Mouse (Mus musculus): ENCODE results near the gene Fgfrl1.

The Fgfrl1 gene

DNA sequence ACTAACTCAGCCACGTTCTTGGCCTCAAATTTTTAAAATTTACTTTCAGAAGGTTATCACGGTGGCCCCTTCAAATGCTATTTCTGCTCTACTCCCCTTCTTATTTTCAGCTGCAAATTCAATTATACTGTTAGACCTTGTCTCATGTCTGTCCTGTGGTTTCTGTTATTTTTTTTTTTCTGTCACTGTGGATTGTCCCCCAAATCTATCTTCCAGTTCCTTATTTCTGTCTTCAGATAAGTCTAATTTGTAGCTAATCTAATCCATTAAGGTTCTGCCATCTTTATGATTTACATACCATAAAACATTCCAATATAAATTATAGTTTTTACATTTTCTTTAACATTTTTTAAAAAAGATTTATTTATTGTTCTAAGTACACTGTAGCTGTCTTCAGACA, 24.8 kb upstream of the Fgfrl1 start:
- no peak for DNase-seq (ENCODE audit: low read depth, low spot score)

DNA sequence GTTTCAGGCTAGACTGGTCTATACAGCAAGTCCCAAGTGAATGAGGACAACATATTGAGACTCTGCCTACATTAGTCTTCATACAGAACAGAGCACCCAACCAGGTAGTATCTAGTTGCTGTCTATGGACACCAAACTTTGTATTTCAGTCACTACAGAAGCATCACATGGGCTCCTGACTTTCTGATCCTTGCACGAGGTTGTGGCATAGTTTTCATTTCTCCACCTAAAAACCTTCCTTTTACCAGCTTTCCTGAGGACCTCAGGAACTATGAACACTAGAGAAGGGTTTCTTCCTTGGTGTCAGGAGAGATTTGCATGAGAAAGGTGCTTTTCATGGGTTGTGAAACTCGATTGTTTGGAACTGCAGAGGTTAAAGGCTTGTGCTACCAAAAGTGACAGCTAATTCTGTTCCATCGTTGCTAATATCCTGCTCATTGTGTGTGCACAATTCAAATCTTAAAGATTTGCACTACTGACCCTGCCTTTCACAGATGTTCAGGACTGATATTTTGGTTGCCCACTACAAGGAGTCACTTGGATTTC, 23.7 kb upstream of the Fgfrl1 start:
- DNase-seq (ENCODE audit: low read depth, low spot score), result no peak

DNA sequence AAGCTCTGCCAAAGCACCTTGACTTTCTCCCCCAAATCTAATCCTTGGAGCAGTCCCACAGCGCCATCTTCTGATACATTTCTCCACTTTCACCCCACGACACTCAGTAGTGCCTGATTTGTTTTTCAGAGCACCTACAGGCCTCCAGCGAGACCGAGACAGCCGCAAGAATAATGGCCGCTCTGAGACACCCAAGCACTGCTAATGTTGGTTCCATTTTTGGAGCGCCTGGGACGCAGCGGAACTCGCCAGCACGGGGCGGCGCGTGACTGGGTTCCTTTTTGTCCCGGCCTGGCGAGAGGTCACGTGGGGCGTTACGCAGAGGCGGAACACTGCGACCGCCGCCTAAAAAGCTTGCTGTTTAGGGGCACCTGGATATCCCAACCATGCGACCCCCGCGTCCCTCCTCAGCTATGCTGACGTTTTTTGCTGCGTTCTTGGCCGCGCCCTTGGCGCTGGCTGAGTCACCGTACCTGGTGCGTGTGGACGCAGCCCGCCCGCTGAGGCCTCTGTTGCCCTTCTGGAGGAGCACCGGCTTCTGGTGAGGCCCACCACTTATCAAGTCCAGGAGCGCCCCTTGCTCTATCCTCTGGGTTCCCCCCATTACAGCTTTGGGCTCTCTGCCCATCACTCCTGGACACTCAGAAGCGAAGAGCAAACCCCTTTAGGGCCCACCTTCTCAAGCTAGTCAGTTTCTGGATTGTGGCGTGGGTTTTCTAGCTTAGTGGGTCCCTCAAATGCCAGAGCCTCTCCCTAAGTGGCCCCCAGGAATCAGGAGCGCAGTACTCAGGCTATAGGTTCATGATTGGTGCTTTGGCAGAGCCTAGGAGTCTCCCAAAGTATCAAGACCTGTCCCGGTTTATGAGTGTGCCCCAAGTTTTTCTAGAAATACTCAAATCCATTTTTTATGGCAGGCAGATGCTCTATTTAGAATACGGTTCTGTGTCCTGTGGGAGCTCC, 22.9 kb upstream of the Fgfrl1 start, which contains the start of gene Dgkq:
Gene Dgkq (minus strand): TSS at position 696 of the 960 bp plus-strand sequence.
- DNase-seq (ENCODE audit: low read depth, low spot score), result peak; percentile 51

DNA sequence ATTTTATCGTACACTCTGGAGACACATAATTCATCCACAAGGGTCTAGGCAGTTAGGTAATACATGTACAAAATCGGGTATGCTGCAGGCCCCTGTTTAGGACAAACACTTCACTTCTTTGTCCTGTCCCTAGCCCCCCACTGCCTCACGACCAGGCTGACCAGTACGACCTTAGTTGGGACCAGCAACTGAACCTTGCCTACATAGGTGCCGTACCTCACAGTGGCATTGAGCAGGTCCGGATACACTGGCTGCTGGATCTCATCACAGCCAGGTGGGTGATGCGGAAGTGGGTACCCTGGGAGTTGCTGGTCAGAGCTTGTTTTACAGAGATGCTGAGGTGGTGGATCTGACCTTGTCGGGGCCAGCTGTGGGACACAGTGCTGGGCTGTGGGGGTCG, 22.2 kb upstream of the Fgfrl1 start:
- DNase-seq (ENCODE audit: low read depth, low spot score), result no peak

DNA sequence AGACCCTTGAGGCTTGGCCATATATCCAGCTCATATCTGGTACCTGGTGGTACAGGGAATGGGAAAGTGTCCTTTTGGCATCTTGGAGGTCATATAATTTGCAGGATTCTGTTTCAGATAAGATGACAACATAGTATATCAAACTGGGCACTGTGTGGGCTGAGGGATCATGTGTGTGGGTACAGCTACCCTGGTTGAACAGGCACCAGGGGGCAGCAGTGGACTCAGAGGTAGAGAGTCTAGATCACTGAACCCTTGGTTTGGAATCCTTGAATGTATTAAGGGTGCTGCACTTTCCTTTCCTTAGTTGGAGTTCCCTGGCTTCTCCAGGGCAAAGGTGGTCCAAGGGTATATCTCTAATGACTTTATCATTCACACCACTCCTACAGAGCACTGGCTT, 21.4 kb upstream of the Fgfrl1 start:
- DNase-seq (ENCODE audit: low read depth, low spot score), result no peak

DNA sequence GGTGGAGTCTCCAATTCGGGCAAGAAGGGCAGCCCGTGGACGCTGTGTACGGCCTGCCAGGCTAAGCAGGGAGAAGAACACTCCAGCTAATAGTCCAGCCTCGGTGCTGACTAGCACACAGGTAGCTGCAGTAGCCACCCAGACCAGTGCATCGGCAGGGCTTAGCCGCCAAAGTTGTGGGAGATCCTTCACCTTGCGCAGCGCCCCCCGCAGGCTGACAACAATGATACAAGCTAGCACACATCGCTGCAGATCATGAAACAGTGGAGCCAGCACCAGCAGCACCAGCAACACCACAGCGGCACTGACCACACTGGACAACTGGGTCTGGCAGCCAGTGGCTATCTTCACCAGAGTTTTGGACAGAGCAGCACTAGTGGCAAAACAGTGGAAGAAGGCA, 20.4 kb upstream of the Fgfrl1 start:
- DNase-seq (ENCODE audit: low read depth, low spot score), result no peak

DNA sequence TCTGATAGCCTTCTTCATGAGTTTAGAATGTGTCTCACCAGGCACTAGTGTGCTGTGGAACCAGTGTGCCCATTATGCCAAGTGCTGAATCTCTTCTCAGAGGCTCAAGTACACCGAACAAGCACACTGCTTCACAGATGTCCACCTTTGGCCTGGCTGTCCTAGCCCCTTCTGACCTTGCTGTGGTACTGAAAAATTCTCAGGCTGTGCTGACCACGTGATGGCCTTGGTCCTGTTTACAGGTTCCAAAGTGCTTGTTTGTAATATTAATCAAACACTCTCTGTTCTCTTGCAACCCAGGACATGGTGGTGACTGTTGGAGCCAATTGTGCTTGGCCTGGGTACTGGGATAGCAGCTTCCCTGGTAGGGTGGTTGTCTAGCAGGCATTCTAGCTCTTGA, 17.6 kb upstream of the Fgfrl1 start:
- DNase-seq (ENCODE audit: low read depth, low spot score), result no peak

DNA sequence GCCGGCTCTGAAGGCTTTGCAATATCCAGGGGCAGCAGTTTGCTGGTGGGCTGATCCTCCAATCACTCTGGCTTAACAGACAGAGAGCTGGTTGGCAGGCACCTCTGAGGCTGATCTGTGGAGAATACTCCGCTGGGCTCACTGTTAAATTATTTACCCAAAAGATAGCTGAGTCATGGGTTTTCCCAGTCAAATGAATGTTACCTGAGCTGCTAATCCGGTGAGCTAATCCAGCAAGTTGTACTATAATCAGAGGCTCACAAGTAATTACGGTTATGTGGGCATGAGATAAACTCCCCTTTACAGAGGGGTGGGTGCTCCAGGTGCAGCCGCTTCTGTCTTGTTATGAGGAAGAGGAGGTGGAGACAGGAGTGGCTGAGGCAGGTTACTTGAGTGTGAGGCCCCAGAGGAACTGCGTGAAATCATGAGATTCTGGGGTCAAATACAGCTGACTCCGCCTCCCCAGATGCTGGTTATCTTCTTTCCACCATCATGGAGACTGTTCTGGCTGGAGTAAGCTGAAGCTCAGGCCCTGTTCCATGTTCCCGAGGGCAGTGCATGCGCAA, 16.8 kb upstream of the Fgfrl1 start, which contains the start of gene Slc26a1:
Gene Slc26a1 (minus strand): TSS at position 319 of the 566 bp plus-strand sequence.
- DNase-seq (ENCODE audit: low read depth, low spot score), result no peak

DNA sequence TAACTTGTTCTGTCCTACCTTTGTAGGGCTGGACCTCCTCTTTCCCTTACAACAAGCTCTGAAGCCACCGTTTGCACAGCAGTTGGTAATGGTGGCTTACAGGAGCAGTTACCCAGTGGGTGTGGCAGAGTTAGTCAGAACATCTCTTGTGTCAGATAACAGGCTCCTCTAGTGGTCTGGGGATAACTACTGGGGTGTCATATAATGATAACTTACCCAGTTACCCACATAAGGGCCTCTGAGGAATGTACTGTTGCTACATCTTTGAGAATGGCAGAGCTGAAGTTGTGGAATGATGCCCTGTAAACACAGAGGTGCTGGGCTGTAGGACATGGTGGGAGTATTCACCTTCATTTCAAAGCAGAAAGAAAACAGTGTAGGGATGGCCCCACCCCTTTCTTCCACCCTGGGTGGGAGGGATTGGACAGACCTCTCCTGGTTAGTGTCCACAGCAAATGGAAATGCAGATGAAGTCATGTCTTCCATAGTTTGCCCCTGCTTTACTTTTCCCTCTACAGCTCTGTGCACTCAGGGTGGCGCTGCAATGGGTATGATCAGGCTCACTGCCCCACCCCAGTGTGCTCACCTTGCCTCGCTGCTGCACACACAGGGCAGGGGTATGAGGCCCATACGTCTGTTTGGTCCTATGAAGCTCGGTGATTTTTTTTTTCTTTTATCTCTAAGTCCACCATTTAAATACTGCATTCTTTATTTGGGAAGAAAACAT, 15.2 kb upstream of the Fgfrl1 start:
- no peak for DNase-seq (ENCODE audit: low read depth, low spot score)

DNA sequence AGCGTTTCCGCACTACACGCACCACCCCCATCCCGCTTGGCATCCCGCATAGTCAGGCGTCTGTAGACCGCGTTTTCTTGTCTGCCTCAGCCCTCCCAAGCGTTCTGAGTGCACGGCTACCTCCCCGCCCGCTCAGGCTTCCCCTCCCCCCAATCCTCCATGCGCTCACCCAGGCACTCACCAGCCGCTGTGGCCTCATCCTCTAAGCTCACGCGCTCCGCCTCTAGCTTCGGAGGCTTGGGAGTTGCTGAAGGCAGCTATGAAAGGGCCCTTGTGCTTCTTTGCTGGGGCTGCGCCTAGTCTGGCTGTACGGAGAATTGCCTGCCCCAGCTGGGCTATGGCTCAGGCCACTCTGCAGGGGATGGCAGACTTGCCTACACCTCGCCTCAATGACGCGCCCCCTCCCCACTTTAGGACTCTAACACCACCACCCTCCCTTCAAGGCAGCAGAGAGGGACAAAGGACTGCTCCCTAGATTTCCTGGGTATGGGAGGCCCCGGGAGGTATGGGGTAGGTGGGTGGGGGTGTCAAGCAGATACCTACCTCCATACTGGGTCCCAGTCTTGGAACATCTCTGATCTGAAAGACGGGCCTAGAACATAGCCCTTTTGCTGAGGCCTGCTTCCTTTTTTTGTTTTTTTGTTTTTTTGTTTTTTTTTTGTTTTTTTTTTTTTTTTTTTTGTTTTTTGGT, 14.4 kb upstream of the Fgfrl1 start:
- no peak for DNase-seq (ENCODE audit: low read depth, low spot score)

DNA sequence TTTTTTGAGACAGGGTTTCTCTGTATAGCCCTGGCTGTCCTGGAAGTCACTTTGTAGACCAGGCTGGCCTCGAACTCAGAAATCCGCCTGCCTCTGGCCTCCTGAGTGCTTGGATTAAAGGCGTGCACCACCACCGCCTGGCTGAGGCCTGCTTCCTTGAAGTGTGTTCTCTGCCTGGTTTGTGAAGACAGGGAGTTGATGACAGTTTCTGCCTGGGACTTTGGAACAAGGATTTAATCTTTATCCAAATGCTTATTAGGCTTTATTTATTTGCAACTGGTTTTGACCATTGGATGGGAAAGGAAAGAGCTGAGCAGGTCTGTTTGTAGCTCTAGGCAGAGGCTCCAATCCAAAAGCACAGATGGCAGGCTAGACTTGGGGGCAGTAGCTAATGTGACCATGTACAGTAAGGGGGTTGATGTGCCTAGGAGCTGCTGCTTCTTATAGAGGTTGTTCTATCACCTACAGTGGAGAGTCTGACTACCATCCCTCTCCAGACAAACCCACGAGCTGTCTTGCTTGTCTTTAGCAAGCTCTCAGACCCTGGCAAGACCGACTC, 13.8 kb upstream of the Fgfrl1 start:
- no peak for DNase-seq (ENCODE audit: low read depth, low spot score)

DNA sequence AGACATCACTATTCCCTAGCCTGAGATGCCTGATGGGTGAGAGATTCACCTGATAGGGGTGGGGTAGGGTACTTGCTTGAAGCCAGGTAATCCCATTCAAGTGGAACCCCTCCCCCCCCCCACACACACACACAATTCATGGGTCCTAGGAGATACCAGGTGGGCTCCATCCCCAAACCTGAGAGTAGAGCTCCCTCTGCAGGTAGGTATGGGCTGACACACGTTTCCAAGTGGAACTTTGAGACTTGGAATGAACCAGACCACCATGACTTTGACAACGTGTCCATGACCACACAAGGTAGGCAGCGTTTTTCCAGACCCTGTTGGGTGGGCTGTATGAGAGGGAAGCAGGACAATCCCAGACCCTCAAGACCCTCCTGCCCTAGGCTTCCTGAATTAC, 12.3 kb upstream of the Fgfrl1 start:
- DNase-seq (ENCODE audit: low read depth, low spot score), result no peak

DNA sequence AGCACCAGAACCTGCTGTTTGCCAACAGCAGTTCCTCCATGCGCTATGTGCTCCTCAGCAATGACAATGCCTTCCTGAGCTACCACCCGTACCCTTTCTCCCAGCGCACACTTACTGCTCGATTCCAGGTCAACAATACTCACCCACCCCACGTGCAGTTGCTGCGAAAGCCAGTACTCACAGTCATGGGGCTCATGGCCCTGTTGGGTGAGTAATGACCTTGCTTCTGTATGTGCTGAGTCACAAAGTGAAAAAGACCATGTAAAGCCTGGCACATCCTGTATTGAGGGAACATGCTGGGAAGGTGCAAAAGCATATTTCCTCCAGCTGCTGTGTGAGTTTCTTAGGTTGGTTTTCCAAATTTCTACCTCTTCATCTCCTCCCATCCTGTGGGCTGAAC, 11.3 kb upstream of the Fgfrl1 start:
- DNase-seq (ENCODE audit: low read depth, low spot score), result no peak

DNA sequence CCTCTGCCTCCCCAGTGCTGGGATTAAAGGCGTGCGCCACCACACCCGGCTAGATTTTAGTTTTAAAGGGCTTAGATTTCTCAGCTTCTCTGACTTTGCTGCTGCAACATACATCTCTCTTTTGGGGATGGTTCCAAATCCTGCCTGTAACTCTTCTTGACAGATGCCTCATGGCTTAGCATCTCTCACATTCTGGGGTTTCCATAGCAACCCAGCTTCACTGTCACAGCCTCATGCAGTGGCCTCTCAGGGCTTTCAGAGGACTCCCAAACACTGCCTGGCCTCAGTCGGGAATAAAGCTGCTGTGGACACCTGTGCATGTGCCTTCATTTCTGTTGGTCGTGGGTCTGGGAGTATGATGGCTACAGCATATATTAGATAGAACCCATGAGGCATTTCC, 3.1 kb upstream of the Fgfrl1 start:
- no peak for DNase-seq (ENCODE audit: low read depth, low spot score)

DNA sequence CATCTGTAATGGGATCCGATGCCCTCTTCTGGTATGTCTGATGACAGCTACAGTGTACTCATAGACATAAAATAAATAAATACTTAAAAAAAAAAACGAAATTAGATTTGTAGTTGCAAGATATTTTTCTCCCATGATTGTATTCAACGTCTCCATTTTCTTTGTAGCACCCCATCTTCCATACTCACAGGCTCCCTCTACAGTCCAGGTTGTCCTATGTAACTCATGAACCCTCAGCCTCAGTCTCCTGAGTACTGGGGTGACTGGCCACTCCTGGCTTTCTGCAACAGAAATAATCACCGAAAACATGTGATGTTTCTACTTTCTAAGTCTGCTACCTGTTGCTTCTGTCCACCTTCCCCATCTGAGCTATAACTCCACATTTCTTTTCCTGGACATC, 1.0 kb upstream of the Fgfrl1 start:
- no peak for DNase-seq (ENCODE audit: low read depth, low spot score)

DNA sequence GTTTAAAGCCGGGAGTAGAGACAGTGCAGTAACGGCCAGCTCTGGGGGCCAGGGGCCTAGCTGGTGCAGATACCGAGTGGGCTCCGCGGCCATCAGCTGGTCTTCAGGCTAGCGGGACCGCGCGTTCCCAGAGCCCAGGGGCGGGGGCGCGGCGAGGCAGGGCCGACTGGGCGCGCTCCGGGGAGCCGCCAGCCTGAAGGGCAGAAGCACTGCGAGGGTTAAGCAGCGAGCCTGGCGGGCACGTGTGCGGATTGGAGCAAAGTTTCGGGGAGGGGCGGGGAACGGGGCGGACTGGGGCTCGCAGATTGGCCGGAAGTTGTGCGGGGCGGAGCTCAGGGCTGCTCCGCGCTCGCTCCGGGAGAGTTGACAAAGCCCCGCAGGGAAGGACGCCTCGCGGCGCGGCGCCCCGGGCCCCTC, 1.7 kb downstream of the Fgfrl1 start:
- peak; percentile 67 for DNase-seq (ENCODE audit: low read depth, low spot score)

DNA sequence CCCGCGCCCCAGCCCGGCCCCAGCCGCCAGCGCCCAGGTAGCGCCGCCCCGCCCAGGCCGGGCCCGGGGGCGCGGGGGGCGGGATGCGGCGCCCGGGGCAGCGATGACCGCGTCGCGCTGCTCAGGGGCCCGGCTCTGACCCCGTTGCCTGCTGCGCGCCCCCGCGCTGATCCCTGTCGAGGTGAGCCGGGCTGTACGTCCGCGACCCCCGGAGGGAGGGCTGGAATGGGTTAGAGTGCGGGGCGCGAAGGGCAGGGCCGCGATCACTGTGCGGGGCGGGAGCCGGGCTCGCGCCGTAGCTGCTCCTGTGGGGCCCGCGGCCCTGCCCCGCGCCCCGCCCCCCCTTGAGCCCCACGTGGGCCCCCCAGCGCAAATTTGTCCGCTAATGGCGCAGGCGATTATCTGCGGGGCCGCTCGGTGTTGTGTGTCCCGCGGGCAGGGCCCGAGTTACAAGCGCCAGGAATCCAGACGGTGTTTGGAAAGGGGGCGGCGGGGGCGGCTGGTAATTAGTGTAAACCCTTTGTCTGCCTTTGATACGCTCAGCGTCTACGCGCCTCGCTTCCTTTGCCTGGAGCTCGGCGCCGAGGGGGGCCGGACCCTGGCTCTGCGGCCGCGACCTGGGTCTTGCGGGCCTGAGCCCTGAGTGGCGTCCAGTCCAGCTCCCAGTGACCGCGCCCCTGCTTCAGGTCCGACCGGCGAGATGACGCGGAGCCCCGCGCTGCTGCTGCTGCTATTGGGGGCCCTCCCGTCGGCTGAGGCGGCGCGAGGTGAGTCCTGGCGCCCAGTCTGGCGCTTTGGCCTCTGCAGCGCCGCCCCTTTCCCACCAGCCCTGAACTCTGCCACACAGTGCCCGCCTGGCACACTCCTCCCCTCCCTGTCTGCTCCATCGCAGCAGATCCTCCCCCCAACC, 2.4 kb downstream of the Fgfrl1 start:
- peak; percentile 20 for DNase-seq (ENCODE audit: low read depth, low spot score)

DNA sequence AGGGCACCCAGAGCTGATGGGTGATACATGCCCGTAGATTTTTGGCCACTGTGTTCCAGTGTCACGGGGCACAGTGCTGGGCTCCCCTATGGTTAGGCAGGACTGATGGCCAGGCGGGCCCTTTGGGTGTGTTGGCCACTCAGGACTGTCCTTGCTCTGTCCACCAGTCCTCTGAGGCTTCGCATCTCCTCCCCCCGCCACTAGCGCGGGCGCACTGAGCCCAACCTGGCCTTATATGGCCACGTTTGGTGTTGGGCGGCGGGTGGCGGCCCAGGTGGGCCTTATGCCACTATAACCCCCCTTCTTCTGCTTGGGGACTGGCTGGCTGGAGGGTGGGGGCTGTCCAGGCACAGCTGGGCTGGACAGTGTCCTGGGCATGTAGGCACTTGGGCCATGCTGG, 3.7 kb downstream of the Fgfrl1 start:
- no peak for DNase-seq (ENCODE audit: low read depth, low spot score)

DNA sequence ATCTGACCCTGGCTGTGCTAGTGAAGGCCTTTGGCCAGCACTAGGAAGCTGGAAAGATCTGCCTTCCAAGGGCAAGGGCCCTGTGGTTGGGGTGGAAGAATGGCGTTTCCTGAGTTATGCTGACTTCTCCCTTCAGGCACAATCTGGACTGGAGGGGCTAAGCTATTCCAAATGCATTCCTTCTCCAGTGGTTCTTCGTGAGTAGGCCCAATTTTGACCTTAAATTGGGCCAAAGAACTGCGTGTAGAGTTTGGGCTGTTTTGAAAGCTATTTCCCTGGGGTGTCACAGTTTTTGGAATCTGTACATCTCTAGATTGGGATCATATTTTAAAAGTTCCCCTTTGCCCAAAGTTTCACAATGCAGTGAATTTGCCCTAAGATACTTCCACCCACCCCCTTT, 4.4 kb downstream of the Fgfrl1 start:
- DNase-seq (ENCODE audit: low read depth, low spot score), result no peak

DNA sequence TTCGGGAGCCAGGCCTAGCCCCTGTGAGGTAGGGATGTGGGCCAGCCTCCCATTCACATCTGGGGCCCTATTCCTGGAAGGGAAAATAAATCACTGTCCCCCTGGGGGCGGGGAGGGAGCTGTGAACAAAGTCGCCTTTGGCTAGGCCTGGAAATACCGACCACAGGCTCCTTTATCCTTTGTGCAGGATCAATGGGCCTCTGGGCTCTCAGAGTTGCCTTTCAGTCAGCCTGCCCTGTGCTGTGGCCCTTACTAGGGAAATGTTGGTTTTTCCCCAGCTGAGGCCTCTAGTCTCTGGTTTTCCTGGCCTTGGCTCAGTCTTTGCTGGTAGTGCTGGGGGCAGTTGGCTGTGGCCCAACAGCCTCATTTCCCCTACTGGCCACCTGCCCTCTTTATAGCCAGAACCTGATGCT, 5.2 kb downstream of the Fgfrl1 start:
- DNase-seq (ENCODE audit: low read depth, low spot score), result no peak

All from retina, postnatal 7 days (tissue).